Mouse (Mus musculus) liver, adult (tissue): ENCODE results near the gene Zfp607b.
A peak's percentile ranks its signal among the peaks of the same experiment; 100 is the strongest.

ENCODE experiments used
- GATA4 ChIP-seq: IDR thresholded peaks from 2 replicates; pipeline ENCODE4 v1.6.1; 2014; ENCODE audit warnings: mild to moderate bottlenecking, low read length; ENCODE audit not compliant: insufficient replicate concordance

Gene Zfp607b

DNA sequence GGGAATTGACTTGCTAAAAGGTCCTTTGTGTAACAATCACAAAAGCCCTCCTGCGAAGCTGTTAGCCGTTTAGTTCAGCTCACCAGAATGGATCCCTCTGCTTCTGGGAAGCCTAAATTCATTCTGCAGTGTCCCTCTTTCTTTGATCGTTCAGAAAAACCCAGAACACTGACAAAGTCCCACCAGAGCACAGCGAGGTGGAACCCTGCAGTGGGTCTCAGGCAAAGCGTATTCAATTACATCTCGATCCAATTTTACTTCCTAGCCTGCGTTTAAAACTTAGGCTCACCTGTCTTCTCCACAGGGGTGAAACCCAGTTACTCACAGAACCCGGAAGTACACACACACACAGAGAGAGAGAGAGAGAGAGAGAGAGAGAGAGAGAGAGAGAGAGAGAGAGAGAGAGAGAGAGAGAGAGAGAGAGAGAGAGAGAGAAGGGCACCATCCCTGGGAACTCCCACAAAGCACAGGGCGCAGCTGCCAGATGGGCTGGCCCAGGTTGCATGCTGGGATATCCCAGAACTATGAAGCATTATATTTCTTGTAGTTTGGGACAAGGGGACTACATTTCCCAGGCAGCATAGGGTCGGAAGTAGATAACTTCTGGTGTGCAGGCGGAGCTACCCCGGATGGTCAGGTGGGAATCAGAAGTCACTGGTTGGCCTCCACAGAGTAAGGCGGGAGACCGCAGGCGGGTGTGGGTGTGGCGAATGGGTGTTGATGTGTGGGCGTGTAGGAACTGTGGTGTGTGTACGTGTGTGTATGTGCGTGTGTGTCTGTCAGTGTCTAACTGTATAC, at the start of gene Zfp607b:
Gene Zfp607b (plus strand): TSS at position 526 of the 798 bp plus-strand sequence.
- TF ChIP-seq GATA4, result peak; percentile 80; the same call in 1 of the 2 replicates

DNA sequence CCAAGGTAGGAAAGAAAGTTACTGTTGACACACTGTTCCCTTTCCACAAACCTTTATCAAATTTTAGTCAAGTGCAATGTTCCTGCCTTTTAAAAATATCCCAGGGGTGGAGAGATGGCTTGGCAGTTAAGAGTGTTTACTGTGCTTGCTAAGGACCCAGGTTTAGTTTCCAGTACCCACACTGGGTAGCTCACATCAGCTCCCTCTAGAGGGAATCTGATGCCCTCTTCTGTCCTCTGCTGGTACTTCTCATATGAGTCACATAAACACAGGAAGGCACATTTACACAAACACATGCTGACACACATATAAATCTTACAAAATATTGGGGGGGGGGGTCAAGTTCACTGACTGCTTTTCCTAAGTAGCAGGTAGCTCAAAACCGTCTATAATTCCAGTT, 44.7 kb upstream of the Zfp607b start:
- TF ChIP-seq GATA4, result no peak

DNA sequence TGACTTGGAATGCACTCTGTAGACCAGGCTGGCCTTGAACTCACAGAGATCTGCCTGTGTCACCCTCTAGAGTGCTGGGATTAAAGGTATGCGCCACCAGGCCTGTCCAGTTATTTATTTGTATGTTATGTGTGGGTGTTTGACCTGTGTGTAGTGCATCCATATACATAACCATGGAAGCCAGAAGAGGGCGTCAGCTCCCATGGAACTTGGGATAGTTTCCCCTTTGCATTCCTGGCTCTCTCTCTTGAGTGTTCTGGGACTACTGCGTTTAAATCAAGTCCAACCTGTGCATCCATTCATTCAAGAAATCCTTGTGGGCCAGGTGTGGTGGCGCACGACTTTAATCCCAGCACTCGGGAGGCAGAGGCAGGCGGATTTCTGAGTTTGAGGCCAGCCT, 42.6 kb upstream of the Zfp607b start:
- no peak for TF ChIP-seq GATA4

DNA sequence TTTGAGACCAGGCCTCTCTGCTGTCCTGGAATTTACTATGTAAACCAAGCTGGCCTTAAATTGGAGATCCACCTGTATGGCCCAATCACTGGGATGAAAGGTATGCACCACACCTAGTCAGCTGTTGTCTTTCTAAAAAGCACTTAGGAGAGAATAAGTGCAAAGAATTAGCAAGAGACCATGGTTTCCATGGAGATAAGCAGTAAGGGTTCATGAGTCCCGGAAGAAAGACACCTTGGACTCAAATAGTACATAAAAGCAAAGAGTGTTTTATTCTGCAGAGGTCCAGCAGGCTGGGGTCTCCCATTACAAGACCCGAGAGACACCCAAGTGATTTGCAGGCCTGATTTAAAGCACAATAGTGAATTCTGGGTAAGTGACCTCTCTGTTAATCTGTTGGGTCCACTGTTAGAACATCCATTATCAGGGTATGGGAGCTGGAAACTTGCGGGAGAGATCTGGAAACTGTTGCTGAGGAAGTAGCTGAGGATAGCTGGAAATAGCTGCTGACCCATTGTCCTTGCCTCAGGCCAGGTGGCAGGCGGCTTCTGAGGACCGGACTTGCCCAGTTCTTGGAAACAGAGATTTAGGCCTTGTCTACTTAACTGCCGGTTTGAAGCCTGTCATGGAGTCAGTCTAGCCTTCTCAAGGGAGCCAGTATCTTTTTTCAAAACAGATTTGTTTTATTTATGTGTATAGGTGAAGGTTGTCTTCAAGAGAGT, 41.7 kb upstream of the Zfp607b start:
- no peak for TF ChIP-seq GATA4

DNA sequence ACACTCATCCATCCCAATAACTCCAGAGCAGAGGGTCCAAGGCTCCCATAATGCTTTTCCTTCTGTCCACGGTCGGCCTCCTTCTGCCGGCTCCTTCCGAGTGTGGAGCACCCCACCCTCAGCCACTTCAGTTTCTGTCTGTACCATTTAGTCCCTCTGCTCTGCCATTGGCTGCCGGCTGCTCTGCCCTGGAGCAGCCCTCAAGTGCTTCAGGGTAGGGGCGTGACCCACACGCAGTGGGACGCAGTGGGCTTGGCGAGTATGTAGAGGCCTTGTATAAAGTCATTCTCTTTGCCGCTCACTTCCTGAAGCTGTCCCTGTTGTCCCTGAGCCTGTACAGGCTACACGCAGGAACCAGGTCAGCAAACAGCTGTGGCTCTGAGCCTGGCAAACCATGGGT, 39.4 kb upstream of the Zfp607b start:
- no peak for TF ChIP-seq GATA4

DNA sequence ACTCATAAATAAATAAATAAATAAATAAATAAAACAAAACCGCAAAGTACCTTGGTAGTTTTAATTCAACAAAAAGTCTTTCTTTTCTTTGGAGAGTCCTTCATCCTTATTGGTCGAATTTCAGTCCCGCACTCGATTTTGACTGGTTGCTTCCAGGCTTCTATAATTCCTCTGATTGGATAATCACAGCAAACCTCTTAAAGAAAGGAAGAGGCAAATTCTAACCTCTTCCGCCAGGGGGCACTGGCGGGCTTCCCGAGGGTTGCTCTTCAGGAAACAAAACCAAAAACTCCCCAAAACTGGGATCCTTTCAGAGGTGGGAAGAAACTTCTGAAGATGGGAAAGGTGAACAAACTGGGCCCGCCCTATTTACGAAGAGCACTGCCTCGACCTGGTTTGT, 38.2 kb upstream of the Zfp607b start:
- TF ChIP-seq GATA4, result no peak

DNA sequence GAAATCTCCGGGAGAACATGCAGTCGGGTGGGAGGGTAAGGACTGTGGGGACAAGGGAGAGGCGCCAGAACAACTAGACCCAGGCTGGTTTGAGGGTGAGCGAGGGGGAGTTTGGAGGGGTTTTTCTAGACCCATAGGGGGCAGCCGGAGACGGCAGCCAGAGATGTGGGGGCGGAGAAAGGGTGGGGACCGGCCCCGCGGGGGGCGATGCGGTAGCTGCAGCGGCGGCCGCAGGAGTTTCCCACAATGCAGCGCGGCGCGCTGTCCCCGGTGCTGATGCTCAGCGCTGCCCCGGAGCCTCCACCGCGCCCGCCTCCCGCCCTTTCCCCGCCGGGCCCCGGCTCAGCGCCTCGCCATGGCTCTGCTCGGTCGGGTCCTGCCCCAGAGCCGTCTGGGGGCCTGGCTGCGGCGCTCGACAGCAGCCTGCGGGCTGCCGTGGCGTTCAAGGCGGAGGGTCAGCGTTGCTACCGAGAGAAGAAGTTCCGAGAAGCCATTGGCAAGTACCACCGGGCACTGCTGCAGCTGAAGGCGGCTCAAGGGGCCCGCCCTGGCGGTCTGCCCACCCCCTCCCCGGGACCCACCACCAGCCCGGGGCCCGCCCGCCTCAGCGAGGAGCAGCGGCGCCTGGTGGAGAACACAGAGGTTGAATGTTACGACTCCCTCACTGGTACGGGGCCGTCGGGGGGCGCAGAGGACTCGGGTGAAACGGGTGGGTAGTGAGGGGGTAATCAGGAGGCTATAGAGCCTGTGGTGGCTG, 35.3 kb upstream of the Zfp607b start, which contains the start of gene Ttc9b:
Gene Ttc9b (plus strand): TSS at position 235 of the 757 bp plus-strand sequence.
- no peak for TF ChIP-seq GATA4

DNA sequence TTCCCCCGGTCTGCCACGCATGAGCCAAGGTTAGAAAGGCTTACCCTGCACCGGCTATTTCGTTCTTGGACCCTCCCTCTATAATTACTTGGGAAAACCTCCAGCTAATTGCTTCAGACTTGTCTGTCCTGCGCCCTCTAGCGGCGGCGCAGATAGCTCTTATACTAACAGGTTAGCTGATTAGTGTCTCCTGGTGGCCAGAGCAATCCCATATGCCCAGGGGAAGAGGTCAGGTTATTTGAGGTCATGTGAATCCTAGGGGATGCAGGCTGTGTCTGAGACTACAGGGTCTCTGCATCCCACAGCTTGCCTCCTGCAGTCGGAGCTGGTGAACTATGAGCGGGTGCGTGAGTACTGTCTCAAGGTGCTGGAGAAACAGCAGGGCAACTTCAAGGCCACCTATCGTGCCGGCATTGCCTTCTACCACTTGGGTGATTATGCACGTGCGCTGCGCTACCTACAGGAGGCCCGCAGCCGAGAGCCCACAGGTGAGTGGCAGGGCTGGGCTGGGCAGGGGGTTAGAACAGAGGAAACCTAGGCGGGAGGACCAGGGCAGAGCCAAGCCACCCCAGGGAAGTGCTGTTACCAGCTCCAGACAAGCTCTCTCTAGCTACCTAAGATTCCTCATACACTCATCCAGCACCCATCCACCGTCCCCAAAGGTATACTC, 34.4 kb upstream of the Zfp607b start:
- TF ChIP-seq GATA4, result no peak

DNA sequence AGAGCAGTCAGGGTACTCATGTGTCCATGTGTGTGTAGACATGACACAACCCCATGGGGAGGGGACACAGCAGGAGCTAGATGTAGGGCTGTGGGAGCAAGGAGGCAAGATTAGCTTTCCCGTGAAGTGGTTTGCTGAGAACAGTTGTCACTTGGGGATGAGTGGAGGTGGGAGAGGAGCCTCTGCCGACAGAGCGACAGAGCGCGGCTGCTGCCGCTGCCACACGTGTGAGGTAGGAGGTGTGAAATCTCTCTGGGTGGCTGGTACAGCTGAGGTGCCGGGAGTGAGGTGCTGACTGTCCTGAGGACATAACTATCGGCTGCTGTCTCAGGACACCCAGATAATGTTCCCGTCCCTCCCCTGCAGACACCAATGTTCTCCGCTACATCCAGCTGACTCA, 33.6 kb upstream of the Zfp607b start:
- no peak for TF ChIP-seq GATA4

DNA sequence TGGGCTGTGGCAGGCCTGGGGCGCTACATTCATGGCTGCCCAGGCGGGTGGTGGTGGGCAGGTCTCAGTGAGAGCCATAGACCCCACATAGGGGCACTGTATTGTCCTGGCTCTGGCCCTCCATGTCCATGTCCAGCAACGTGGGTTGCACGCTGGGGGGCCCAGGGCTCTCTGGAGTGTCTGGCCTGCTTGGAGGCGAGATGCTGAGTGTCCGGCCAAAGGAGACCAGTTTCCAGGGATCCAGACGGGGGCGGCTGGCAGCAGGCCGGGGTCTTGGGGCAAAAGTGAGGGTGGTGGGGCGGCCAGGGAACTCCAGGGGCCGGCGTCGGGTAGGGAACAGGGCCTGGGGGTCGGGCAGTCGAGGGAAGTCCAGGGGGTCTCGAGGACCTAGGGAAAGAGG, 32.5 kb upstream of the Zfp607b start:
- TF ChIP-seq GATA4, result no peak

DNA sequence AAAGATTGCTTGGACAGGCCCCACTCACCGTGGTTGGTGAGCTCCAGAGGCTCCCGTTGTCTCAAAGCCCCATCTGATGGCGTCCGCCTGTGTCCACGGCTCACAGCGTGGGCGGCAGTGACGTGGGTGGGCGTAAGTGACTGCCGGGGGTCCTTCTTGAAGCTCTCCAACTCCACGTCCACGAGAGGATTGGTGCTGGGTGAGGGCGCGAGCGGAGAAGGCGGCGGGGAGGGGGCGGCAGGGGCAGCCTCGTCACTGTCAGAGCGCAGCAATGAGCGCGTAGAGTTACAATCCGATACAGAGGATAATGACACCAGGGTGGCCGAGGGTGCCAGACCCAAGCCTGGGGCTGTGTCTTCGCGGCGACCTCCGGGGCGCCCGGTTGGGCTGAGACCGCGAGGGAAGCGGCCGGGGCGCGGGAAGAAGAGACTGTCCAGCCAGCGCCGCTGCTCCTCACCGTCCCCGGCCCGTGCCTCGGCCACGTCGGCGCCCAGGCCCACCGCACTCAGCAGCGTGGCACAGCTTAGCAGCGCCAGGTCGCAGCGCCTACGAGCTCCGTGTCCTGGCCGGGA, 31.2 kb upstream of the Zfp607b start:
- no peak for TF ChIP-seq GATA4

DNA sequence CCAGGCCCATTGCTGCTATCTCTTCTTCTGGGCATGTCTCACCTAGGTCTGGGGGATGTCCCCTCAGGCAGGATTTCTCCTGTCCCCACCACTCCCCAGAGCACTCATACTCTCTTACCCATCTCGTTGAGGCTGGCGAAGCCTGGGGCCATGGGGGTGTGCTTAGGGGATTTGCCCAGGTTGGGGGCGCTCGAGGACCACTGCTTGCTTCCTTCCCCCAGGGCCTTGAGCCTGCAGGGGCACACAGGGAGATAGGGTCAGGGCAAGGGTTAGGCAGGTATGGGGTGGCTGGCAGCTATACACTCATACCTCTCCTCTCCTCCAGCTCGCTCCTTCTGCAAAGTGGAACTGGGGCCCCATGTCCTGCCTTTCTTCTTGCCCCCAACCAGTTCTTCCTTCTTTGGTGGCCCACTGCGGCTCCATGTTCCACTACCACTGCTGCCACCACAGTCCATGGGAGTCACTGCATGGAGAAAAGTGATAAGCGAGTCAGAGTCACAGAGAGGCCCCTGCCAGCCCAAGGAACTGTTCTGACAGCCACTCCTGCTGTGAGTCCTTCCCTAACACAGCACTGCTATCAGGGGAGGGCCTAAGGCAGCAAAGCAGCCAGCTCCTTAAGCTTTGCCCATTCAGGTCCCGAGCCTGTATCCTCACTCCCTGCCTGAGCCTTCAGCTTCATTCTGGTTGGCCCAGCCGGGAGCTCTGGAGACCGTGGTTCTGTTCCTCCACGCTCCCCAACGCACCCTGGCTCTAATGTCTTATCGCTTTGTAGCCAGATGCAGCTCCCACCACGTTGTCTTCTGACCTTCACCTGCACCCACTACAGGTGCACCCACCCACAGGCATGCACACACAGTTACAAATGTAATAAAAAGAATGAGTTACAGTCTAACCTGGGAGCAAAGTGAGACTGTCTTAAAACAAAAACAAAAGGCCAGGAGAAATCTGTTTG, 30.2 kb upstream of the Zfp607b start:
- TF ChIP-seq GATA4, result no peak

DNA sequence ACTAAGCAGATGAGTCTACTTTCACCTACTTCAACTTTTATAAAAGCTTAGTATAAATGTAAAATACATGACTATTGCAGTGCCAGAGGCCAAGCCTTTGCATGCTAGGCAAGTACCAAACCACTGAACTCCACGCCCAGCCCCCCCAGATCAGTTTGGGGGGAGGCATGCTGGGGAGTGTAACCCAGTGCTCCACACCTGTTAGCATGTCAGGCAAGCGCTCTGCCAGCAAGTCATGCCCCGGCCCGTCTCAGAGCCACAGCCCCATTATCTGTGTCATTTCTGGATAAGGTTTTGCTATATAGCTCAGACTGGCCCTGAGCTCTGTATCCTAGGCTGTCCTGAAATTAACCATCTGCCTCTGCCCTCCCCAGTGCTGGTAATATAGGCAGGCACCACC, 27.1 kb upstream of the Zfp607b start:
- no peak for TF ChIP-seq GATA4
